Mouse (Mus musculus) CH12.LX (cell line): ENCODE data around the gene Gm2237.
"Not testable (repeated sequence)": the region's sequence is repeated elsewhere in the genome, so short reads cannot be mapped to it uniquely, and the experiment has no call there.

Source experiments
- BHLHE40 ChIP-seq: IDR thresholded peaks from 2 replicates; pipeline ENCODE4 v1.6.1; 2011; ENCODE audit warnings: mild to moderate bottlenecking, low read depth, low read length, improper control_type of control experiment
- CTCF ChIP-seq, 2 experiments: IDR thresholded peaks in 1 of 2; conservative IDR thresholded peaks in 1 of 2; 2 replicates each; pipeline ENCODE4 v1.5.1; 2011 to 2012; ENCODE audit warnings: low read depth in 2 of 2, low read length in 2 of 2, improper control_type of control experiment in 1 of 2, inconsistent platforms in 1 of 2, mild to moderate bottlenecking in 1 of 2, moderate library complexity in 1 of 2
- EP300 ChIP-seq: IDR thresholded peaks from 2 replicates; pipeline ENCODE4 v1.6.1; 2011; ENCODE audit warnings: low read length, improper control_type of control experiment
- IRF4 ChIP-seq: IDR thresholded peaks from 2 replicates; pipeline ENCODE4 v1.6.1; 2014; ENCODE audit warnings: low read depth, mild to moderate bottlenecking, inconsistent platforms, low read length, improper control_type of control experiment
- JUND ChIP-seq: conservative IDR thresholded peaks from 2 replicates; pipeline ENCODE4 v1.6.1; 2011; ENCODE audit warnings: low read depth, low read length, improper control_type of control experiment
- MYC ChIP-seq: IDR thresholded peaks from 2 replicates; pipeline ENCODE4 v1.6.1; 2011; ENCODE audit warnings: low read depth, mild to moderate bottlenecking, improper control_type of control experiment, low read length
- POLR2A ChIP-seq: IDR thresholded peaks from 2 replicates; pipeline ENCODE4 v1.6.1; 2011; ENCODE audit warnings: low read depth, mild to moderate bottlenecking, improper control_type of control experiment, low read length
- SMC3 ChIP-seq: IDR thresholded peaks from 2 replicates; pipeline ENCODE4 v1.6.1; 2011; ENCODE audit warnings: low read depth, low read length, improper control_type of control experiment
- TCF12 ChIP-seq: IDR thresholded peaks from 2 replicates; pipeline ENCODE4 v1.6.1; 2014; ENCODE audit warnings: low read depth, mild to moderate bottlenecking, inconsistent platforms, low read length, improper control_type of control experiment

- not testable (repeated sequence) for TF ChIP-seq MYC; CTCF (conservative IDR thresholded peaks at IDR 0.05 in 1 of 2, IDR thresholded peaks at IDR 0.05 in 1 of 2; ENCODE audit: low read depth in 2 of 2, low read length in 2 of 2); POLR2A; EP300; BHLHE40; IRF4; JUND; SMC3; TCF12
Measured at GRCm38 (mm10) chr14:19549863-19550262, 35.1 kb downstream of the Gm2237 start, which contains the start of gene Gm2244.
